Mouse (Mus musculus) liver, postnatal 0 days (tissue): ENCODE results near the gene Meis2. TPM values are rescaled to one million over a fixed set of nuclear protein-coding genes. Genes with fewer than 3 reads are reported as not detected.
A peak's percentile ranks its signal among the peaks of the same experiment; 100 is the strongest.

Experiments
- ATAC-seq: fragments of 200-750 bp; cut with Nextera tagmentation; 2 replicates; pipeline ENCODE4 v1.8.0; 2017; ENCODE audit warnings: mild to moderate bottlenecking, moderate library complexity
- DNase-seq: peaks from one replicate; pipeline ENCODE4 v3.0.0-alpha.2; 2016
- H3K27ac ChIP-seq: fragments of 300-500 bp; sonication (generic); 2 replicates; pipeline ENCODE4 v1.5.1; 2014; ENCODE audit warnings: antibody characterized with exemption, moderate library complexity, mild to moderate bottlenecking, low read depth
- H3K27me3 ChIP-seq: fragments of 300-500 bp; sonication (generic); 2 replicates; pipeline ENCODE4 v1.6.1; 2014; ENCODE audit warnings: low read length, control low read depth, mixed read lengths; ENCODE audit not compliant: insufficient read depth
- H3K36me3 ChIP-seq: fragments of 300-500 bp; sonication (generic); replicated peaks from 2 replicates; pipeline ENCODE4 v1.6.1; 2014; ENCODE audit warnings: mild to moderate bottlenecking, control low read depth, low read length, moderate library complexity, mixed read lengths; ENCODE audit not compliant: insufficient read depth
- H3K4me1 ChIP-seq: fragments of 300-500 bp; sonication (generic); 2 replicates; pipeline ENCODE4 v1.6.1; 2014; ENCODE audit warnings: antibody characterized with exemption, mild to moderate bottlenecking, control low read depth; ENCODE audit not compliant: insufficient read depth
- H3K4me2 ChIP-seq: fragments of 300-500 bp; sonication (generic); 2 replicates; pipeline ENCODE4 v1.6.1; 2014; ENCODE audit warnings: low read depth, mild to moderate bottlenecking, low read length, moderate library complexity, mixed read lengths
- H3K4me3 ChIP-seq: fragments of 300-500 bp; sonication (generic); 2 replicates; pipeline ENCODE4 v1.5.1; 2014; ENCODE audit warnings: low read depth, low read length
- H3K9ac ChIP-seq: fragments of 300-500 bp; sonication (generic); replicated peaks from 2 replicates; pipeline ENCODE4 v1.6.1; 2014; ENCODE audit warnings: mild to moderate bottlenecking, moderate library complexity
- H3K9me3 ChIP-seq: fragments of 300-500 bp; sonication (generic); 2 replicates; pipeline ENCODE4 v1.6.1; 2016; ENCODE audit warnings: mild to moderate bottlenecking, control low read depth, low read length, mixed read lengths
- CTCF ChIP-seq: sonication (generic); IDR thresholded peaks from 2 replicates; pipeline ENCODE4 v1.5.1; 2016; ENCODE audit warnings: antibody characterized with exemption, low read depth
- EP300 ChIP-seq: IDR thresholded peaks from 2 replicates; pipeline ENCODE4 v1.6.1; 2016; ENCODE audit warnings: antibody characterized with exemption, low read depth, mild to moderate bottlenecking
- WGBS: fragments of 180-500 bp; shearing (Covaris S2); extraction: QIAGEN DNeasy Blood & Tissue Kit; methylation state at CpG from one replicate; pipeline ENCODE4 v1.1.7; 2014; ENCODE audit not compliant: insufficient replicate concordance; 5-methylcytosine and 5-hydroxymethylcytosine counted together
- polyA plus RNA-seq: library from polyadenylated mRNA; unstranded; fragments of >200 nt; fragmentation: Nextera tagmentation; extraction: Ambion mirVana; gene quantifications from 2 replicates; pipeline ENCODE4 v1.2.1, GENCODE M21; 2015

Meis2 gene
- polyA plus RNA-seq, 1 experiment from 2014 or later, result 2.0 TPM

DNA sequence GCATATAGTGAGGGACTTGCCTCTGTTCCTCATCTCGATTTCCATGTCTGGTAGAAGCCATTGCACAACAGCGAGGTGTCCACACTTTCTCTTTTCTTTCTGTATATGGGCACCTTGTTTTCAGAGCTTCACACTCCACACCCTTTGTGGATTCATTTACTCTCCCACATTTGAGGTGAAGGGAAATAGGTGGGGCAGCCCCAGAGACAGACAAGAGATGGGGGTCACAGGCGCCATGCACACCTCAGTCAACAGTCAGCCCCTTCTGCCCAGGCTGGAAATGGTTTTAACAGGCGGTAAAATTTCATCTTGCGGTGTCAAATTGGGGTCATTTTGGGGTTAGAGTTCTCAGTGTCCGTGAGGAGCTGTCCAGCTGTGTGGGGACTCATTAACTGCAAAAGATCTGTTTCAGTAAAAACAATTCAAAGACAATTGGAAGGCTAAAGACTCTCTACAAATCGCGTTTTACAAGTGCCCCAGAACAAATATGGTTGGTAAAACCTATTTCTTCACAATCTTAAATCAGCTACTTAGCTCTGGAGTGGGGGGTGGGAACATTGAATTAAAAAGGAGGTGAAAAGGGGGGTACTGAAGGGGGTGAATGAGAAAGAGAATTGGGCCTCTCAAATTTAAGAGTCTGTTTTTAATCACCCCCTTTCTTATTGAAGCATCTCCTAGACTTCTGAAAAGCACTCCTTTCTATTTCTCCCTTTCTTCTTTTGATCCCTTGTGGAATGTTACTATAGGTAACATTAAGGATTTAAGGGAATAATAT, 4.0 kb upstream of the Meis2 start:
- Histone ChIP-seq H3K9ac (no peak overlapping the region), H3K4me3 (no peak overlapping the region), H3K27me3 (peaks cover 74% of the 10 kb centered on the region)

DNA sequence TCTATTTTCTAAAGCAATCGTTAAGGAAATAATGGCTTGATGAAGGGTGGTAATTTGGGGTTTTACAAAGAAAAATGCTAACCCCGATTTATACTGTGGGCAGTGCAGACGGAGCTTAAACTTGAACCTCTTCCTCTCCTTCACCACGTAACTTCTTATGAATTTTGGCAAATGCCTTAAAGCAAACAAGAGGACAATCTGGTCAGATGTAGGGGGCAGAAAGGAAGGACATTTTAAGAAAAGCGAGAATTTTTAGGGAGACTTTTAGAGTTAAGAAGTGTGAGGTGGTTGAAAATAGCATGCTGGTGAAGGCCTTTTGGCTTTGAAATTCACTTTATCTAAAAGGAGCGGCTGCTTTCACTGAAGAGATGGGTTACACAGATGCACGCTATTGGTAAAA, 3.3 kb upstream of the Meis2 start:
- Histone ChIP-seq H3K4me3 (no peak overlapping the region), H3K4me2 (peak overlapping the region; percentile 29; the same call in 1 of the 2 replicates), H3K36me3 (no peaks in the 10 kb centered on the region), H3K27me3 (peaks cover 68% of the 10 kb centered on the region), H3K9ac (no peak overlapping the region), H3K27ac (no peak overlapping the region), H3K9me3 (no peaks in the 10 kb centered on the region), H3K4me1 (peaks cover 3% of the 10 kb centered on the region; the same call in 1 of the 2 replicates)
- WGBS, result 48% methylated on average over 7 of the region's 7 CpGs
- DNase-seq (no peak), ATAC-seq (no peak)
- TF ChIP-seq EP300 (no peak), CTCF (no peak)

More for the DNA sequence above, 4.0 kb upstream of the Meis2 start:
- DNase-seq (no peak), ATAC-seq (no peak)
- Histone ChIP-seq H3K27ac (no peak overlapping the region), H3K4me1 (peaks cover 3% of the 10 kb centered on the region; the same call in 1 of the 2 replicates), H3K36me3 (no peaks in the 10 kb centered on the region), H3K9me3 (no peaks in the 10 kb centered on the region), H3K4me2 (peak overlapping the region; percentile 29; the same call in 1 of the 2 replicates)
- 34% methylated on average over 8 of the region's 8 CpGs for WGBS
- TF ChIP-seq EP300 (no peak), CTCF (no peak)

DNA sequence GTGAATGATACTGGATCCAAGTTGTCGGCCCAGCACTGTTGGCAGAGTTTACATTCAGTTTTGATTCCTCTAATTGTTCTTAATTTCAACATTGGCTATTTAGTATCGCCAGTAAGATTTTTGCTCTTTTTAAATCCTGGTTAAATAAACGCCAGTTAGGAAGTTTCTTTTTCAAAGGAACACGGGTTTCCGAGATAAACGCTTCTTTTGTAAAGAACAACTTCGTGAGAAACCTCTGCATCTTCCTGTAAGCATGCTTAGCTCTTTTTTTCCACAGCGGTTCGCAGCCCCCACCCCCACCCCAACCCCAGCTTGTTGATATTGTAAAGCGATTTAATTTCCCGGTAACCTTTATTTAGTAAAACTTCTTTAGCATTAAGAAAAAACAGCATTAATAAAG, 2.8 kb upstream of the Meis2 start:
- 19% methylated on average over 11 of the region's 11 CpGs for WGBS
- no peak overlapping the region for H3K27ac ChIP-seq
- H3K4me2 ChIP-seq, result 0 out of 2 replicates have a peak overlapping the region, but pooled peaks have one; percentile 76
- peaks cover 68% of the 10 kb centered on the region for H3K27me3 ChIP-seq
- H3K36me3 ChIP-seq, result no peaks in the 10 kb centered on the region
- no peak for TF ChIP-seq CTCF
- no peak for TF ChIP-seq EP300
- no peak overlapping the region for H3K4me3 ChIP-seq
- no peak for ATAC-seq
- H3K4me1 ChIP-seq, result peaks cover 3% of the 10 kb centered on the region; the same call in 1 of the 2 replicates
- H3K9me3 ChIP-seq, result no peaks in the 10 kb centered on the region
- H3K9ac ChIP-seq, result no peak overlapping the region
- DNase-seq, result no peak

DNA sequence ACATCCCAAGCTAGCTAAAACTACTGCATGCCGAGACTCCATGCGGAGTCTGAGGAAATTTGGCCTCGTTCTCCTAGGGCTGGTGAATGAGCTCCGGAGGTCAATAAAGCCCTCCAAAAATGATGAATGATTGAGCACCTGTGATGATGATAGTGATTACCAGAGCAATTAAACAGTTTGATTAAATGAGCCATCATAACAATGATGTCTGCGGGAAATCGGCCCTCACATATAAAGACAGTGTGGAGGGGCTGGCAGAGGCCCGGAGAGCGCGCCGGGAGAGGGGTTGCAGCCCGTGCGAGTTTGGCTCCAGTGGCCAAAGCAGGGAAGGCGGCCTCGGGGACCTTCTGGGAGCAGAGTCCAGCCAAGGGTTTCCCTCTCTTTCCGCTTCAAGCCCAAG, 2.1 kb upstream of the Meis2 start:
- ATAC-seq (no peak), DNase-seq (no peak)
- peak overlapping the region; percentile 76 for H3K4me2 ChIP-seq
- H3K27ac ChIP-seq, result no peak overlapping the region
- H3K9ac ChIP-seq, result no peak overlapping the region
- 8% methylated on average over 15 of the region's 15 CpGs for WGBS
- no peaks in the 10 kb centered on the region for H3K9me3 ChIP-seq
- H3K27me3 ChIP-seq, result peaks cover 67% of the 10 kb centered on the region
- H3K4me1 ChIP-seq, result peaks cover 6% of the 10 kb centered on the region; the same call in 1 of the 2 replicates
- TF ChIP-seq CTCF (no peak), EP300 (no peak)
- H3K4me3 ChIP-seq, result no peak overlapping the region
- H3K36me3 ChIP-seq, result no peaks in the 10 kb centered on the region

DNA sequence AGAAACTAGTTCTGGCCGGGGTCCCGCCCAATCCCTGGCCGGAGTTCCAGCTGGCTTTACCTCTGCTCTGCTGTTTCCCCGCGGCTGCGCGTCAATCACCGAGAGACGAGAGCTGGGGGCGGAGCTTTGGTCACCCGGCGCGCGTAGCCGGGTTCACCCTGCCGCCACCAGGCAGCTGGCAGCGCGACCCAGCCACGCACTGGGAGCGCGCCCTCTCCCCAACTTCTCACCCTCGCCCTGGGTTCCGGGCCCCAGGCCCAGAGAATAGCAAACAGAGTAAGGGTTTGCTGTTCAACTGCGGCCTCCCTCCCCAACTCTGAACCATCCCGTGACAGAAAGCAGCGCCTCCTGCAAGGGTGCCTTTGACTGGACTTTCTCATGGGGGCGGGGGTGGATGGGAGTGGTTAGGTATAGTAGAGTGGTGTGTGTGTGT, 1.4 kb upstream of the Meis2 start:
- Histone ChIP-seq H3K4me3 (peak overlapping the region; percentile 64), H3K27ac (peak overlapping the region; percentile 87), H3K27me3 (peaks cover 64% of the 10 kb centered on the region), H3K4me1 (peaks cover 6% of the 10 kb centered on the region; the same call in 1 of the 2 replicates), H3K4me2 (peak overlapping the region; percentile 76), H3K9me3 (no peaks in the 10 kb centered on the region), H3K36me3 (no peaks in the 10 kb centered on the region), H3K9ac (peak overlapping the region; percentile 60)
- DNase-seq (peak; percentile 84), ATAC-seq (peak; percentile 80)
- no peak for TF ChIP-seq EP300
- TF ChIP-seq CTCF, result 0 out of 2 replicates have a peak, but pooled peaks have one; percentile 12
- WGBS, result 0% methylated on average over 27 of the region's 27 CpGs

DNA sequence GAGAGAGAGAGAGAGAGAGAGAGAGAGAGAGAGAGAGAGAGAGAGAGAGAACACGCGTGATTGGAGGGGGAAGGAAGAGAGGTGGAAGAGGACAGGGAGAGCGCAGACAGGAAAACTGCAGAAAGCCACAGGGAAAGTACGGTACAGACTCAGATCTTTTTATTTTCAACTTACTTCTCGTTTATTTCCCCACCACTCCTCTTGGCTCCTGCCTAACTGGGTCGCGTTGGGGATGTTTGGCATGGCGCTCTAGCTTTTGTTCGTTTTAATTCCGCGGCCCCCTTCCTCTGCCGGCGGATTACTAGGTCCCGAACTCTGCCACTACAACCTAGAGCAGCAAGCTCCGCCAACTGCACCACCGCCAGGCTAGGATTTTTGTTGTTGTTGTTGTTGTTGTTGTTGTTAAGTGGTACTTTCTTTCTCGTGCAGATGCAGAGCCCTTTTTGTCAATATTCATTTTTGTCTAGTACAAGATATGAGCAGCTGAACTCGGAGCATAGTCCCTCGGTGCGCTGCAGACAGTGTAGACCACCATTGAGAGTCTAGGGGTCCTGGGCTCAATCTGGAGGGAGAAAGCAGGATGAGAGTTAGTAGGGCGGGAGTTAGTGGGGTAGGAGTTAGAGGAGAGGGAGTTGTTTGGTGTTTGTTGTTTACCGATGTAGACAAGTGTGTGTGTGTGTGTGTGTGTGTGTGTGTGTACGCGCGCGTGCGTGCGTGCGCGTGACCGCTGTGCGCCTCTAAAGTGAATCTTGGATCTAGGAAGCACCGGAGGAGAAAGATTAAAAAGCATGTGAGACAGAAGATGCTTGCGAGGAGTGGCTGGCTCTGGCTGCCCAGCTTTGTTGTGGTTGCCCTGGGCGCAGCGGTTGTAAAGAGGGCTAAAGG, 660 bp upstream of the Meis2 start:
- ATAC-seq (peak; percentile 9; the same call in 1 of the 2 replicates), DNase-seq (peak; percentile 44)
- H3K27me3 ChIP-seq, result peaks cover 69% of the 10 kb centered on the region
- H3K9ac ChIP-seq, result peak overlapping the region; percentile 60
- peak overlapping the region; percentile 64 for H3K4me3 ChIP-seq
- WGBS, result under 1% methylated on average over 36 of the region's 36 CpGs
- TF ChIP-seq CTCF (no peak), EP300 (no peak)
- H3K4me1 ChIP-seq, result peaks cover 6% of the 10 kb centered on the region; the same call in 1 of the 2 replicates
- H3K36me3 ChIP-seq, result no peaks in the 10 kb centered on the region
- no peaks in the 10 kb centered on the region for H3K9me3 ChIP-seq
- peak overlapping the region; percentile 87 for H3K27ac ChIP-seq
- peak overlapping the region; percentile 76 for H3K4me2 ChIP-seq
